8 mouse cellular contexts compared by ENCODE assay signal in genomic region chr11:82970712-82971589, GRCm38 (mm10). TPM values are rescaled to one million over a fixed set of nuclear protein-coding genes. Genes with fewer than 3 reads are reported as not detected.
DNase-seq lines count a peak whose midpoint lies in the region; ATAC-seq and TF ChIP-seq lines count a peak whose summit lies in the region.

No protein-coding gene starts in this region.

- H3K27ac ChIP-seq in heart, adult 2 months: no peak overlapping the region
- H3K27ac ChIP-seq in limb, embryonic 13.5 days: no peak overlapping the region
- peak overlapping the region; percentile 56 for H3K27ac ChIP-seq in midbrain, embryonic 16.5 days (ENCODE audit: low read length)

- H3K4me2 ChIP-seq in limb, embryonic 13.5 days (replicated peaks): peak overlapping the region; percentile 61
- H3K4me2 ChIP-seq in midbrain, embryonic 16.5 days (ENCODE audit: low read length): peak overlapping the region; percentile 61

- peak; percentile 33 to 60 for DNase-seq in heart, adult 2 months
- DNase-seq in heart, adult 8-10 months (ENCODE audit: low spot score): no peak
- peak; percentile 69 for DNase-seq in adrenal gland, adult 2 months
- peak; percentile 68 for DNase-seq in embryo, embryonic 9.5 days (ENCODE audit: extremely low spot score)
- peak; percentile 62 to 64 for DNase-seq in heart, postnatal 14 days
- DNase-seq in yolk sac, embryonic 10.5 days (ENCODE audit: low spot score): peak; percentile 18

- no peak for TF ChIP-seq POLR2A in heart, adult 2 months (IDR thresholded peaks at IDR 0.05; ENCODE audit: insufficient read depth, low read depth, low read length)

- TF ChIP-seq CTCF in heart, adult 2 months (IDR thresholded peaks at IDR 0.05): peak; percentile 74

- H3K36me3 ChIP-seq in heart, adult 2 months (ENCODE audit: control insufficient read depth, insufficient read depth, low read length): no peaks in the 10 kb centered on the region
- H3K36me3 ChIP-seq in limb, embryonic 13.5 days: no peaks in the 10 kb centered on the region
- no peaks in the 10 kb centered on the region for H3K36me3 ChIP-seq in midbrain, embryonic 16.5 days (ENCODE audit: control insufficient read depth, insufficient read depth, low read length)

- ATAC-seq in limb, embryonic 13.5 days (ENCODE audit: low FRiP score, low read depth): no peak; the same call in 1 of the 2 replicates
- ATAC-seq in midbrain, embryonic 16.5 days: peak; percentile 68; the same call in 1 of the 2 replicates

- H3K9me3 ChIP-seq in limb, embryonic 13.5 days: no peaks in the 10 kb centered on the region
- H3K9me3 ChIP-seq in midbrain, embryonic 16.5 days (replicated peaks; ENCODE audit: control insufficient read depth, low read length, poor library complexity, severe bottlenecking): no peaks in the 10 kb centered on the region

- no peaks in the 10 kb centered on the region; the same call in 1 of the 2 replicates for H3K4me1 ChIP-seq in heart, adult 2 months (ENCODE audit: control insufficient read depth, insufficient read depth, low read length)
- H3K4me1 ChIP-seq in limb, embryonic 13.5 days: peaks cover 16% of the 10 kb centered on the region
- H3K4me1 ChIP-seq in midbrain, embryonic 16.5 days (ENCODE audit: control insufficient read depth, insufficient read depth, low read length): peaks cover 4% of the 10 kb centered on the region; the same call in 1 of the 2 replicates

- H3K79me2 ChIP-seq in heart, adult 2 months (replicated peaks; ENCODE audit: control insufficient read depth, insufficient read depth, low read length): no peaks in the 10 kb centered on the region

- intact Hi-C loops in heart, adult 2 months (cut with DNase I): loop anchor here (5.0 kb wide), 1 partner anchor 261 kb away; no protein-coding TSS in a partner anchor
- intact Hi-C loops in heart, postnatal 14 days (cut with DNase I): loop anchor here (5.0 kb wide), 1 partner anchor 71 kb away; no protein-coding TSS in a partner anchor

- H3K4me3 ChIP-seq in heart, adult 2 months: no peak overlapping the region
- H3K4me3 ChIP-seq in limb, embryonic 13.5 days: peak overlapping the region; percentile 24
- peak overlapping the region; percentile 29 for H3K4me3 ChIP-seq in midbrain, embryonic 16.5 days (ENCODE audit: low read depth, low read length)

- no peak for TF ChIP-seq EP300 in heart, adult 2 months (IDR thresholded peaks at IDR 0.05; ENCODE audit: insufficient read depth, low read depth, low read length)

- H3K27me3 ChIP-seq in heart, adult 2 months (ENCODE audit: control insufficient read depth, insufficient read depth, low read length): no peaks in the 10 kb centered on the region
- no peaks in the 10 kb centered on the region for H3K27me3 ChIP-seq in limb, embryonic 13.5 days
- no peaks in the 10 kb centered on the region for H3K27me3 ChIP-seq in midbrain, embryonic 16.5 days (ENCODE audit: control insufficient read depth, insufficient read depth, low read depth, low read length)

- WGBS in heart, adult 2 months: 14% methylated on average over 31 of the region's 31 CpGs
- WGBS in limb, embryonic 13.5 days: 11% methylated on average over 31 of the region's 31 CpGs
- WGBS in midbrain, embryonic 16.5 days: 7% methylated on average over 31 of the region's 31 CpGs

- peak overlapping the region; percentile 52 for H3K9ac ChIP-seq in heart, adult 2 months (ENCODE audit: low read depth, low read length)
- H3K9ac ChIP-seq in limb, embryonic 13.5 days: peak overlapping the region; percentile 45
- H3K9ac ChIP-seq in midbrain, embryonic 16.5 days (ENCODE audit: low read depth, low read length): peak overlapping the region; percentile 54

RNA-seq across cellular contexts. Expression of gene Slfn5, which starts 19.8 kb away (rescaled TPM):
- total RNA-seq in heart, adult 2 months (2021): 10 to 100 TPM; 54.1 to 59.2 TPM
- polyA plus RNA-seq in heart, adult 2 months (2012; rRNA removed): 17.9 and 41.8 TPM in 2 replicates
- total RNA-seq in heart, adult 8-10 months (2022): 10 to 100 TPM; 43.9 to 65.9 (median 55.1) TPM
- 10 to 100 TPM; 28.3 to 32.7 TPM for total RNA-seq in adrenal gland, adult 2 months (2021)
- polyA plus RNA-seq in adrenal gland, adult 2 months (2012; rRNA removed): 2.2 and 2.3 TPM in 2 replicates
- 10 to 100 TPM; 78.3 to 87.2 TPM for total RNA-seq in heart, postnatal 14 days (2021)
- polyA plus RNA-seq in limb, embryonic 13.5 days (2015; fragmentation: Nextera tagmentation; extraction: Ambion mirVana): 1.0 and 1.3 TPM in 2 replicates
- polyA plus RNA-seq in midbrain, embryonic 16.5 days (2015; fragmentation: Nextera tagmentation; extraction: Ambion mirVana): 1.4 and 1.6 TPM in 2 replicates

RNA-seq across cellular contexts. Expression of gene Slfn9, which starts 20.7 kb away (rescaled TPM):
- total RNA-seq in heart, adult 2 months (2021): under 1 TPM; 0.82 to 0.99 TPM
- polyA plus RNA-seq in heart, adult 2 months (2012; rRNA removed): 0.20 and 0.53 TPM in 2 replicates
- total RNA-seq in heart, adult 8-10 months (2022): under 1 TPM; 0.56 to 0.72 (median 0.62) TPM
- total RNA-seq in adrenal gland, adult 2 months (2021): 1 to 10 TPM; 5.3 to 7.5 TPM
- polyA plus RNA-seq in adrenal gland, adult 2 months (2012; rRNA removed): 0.91 and 1.2 TPM in 2 replicates
- total RNA-seq in heart, postnatal 14 days (2021): 1 to 10 TPM; 1.2 to 2.3 TPM
- polyA plus RNA-seq in limb, embryonic 13.5 days (2015; fragmentation: Nextera tagmentation; extraction: Ambion mirVana): 14.4 and 17.1 TPM in 2 replicates
- polyA plus RNA-seq in midbrain, embryonic 16.5 days (2015; fragmentation: Nextera tagmentation; extraction: Ambion mirVana): 1.7 and 1.9 TPM in 2 replicates

RNA-seq across cellular contexts. Expression of gene Slfn8, which starts 49.7 kb away (rescaled TPM):
- total RNA-seq in heart, adult 2 months (2021): under 1 TPM; 0.47 to 0.91 TPM
- polyA plus RNA-seq in heart, adult 2 months (2012; rRNA removed): 0.51 and 0.82 TPM in 2 replicates
- under 1 TPM; 0.43 to 0.76 (median 0.67) TPM for total RNA-seq in heart, adult 8-10 months (2022)
- 1 to 10 TPM; 1.6 to 1.7 TPM for total RNA-seq in adrenal gland, adult 2 months (2021)
- 0.48 and 0.77 TPM in 2 replicates for polyA plus RNA-seq in adrenal gland, adult 2 months (2012; rRNA removed)
- total RNA-seq in heart, postnatal 14 days (2021): under 1 TPM; 0.22 to 0.46 TPM
- polyA plus RNA-seq in limb, embryonic 13.5 days (2015; fragmentation: Nextera tagmentation; extraction: Ambion mirVana): 0.36 and 0.39 TPM in 2 replicates
- polyA plus RNA-seq in midbrain, embryonic 16.5 days (2015; fragmentation: Nextera tagmentation; extraction: Ambion mirVana): 0.09 and 0.14 TPM in 2 replicates
